Mouse (Mus musculus) myocyte (in vitro differentiated cells): Measurements from ENCODE around the gene Bbs10.

ENCODE experiments used
- CEBPB ChIP-seq: IDR thresholded peaks from 2 replicates; pipeline ENCODE4 v1.6.1; 2011; ENCODE audit warnings: mild to moderate bottlenecking, moderate library complexity; ENCODE audit not compliant: poor library complexity, insufficient read depth, severe bottlenecking
- MAX ChIP-seq: IDR thresholded peaks from one replicate; pipeline ENCODE4 v1.6.1; 2011; ENCODE audit warnings: low read depth, mild to moderate bottlenecking, control low read depth
- MYOD1 ChIP-seq, 3 experiments: IDR thresholded peaks; one replicate each; pipeline ENCODE4 v1.6.1; 2011; ENCODE audit warnings: control low read depth in 2 of 3, low read depth in 2 of 3, mild to moderate bottlenecking in 2 of 3, moderate library complexity in 1 of 3; ENCODE audit not compliant: insufficient read length in 2 of 3, control insufficient read depth in 1 of 3
- MYOG ChIP-seq, 3 experiments: IDR thresholded peaks; one replicate each; pipeline ENCODE4 v1.6.1; 2011; ENCODE audit warnings: control low read depth in 2 of 3, low read depth in 2 of 3, mild to moderate bottlenecking in 2 of 3; ENCODE audit not compliant: insufficient read length in 2 of 3, control insufficient read depth in 1 of 3, insufficient read depth in 1 of 3
- POLR2A ChIP-seq: IDR thresholded peaks from one replicate; pipeline ENCODE4 v1.6.1; 2011; ENCODE audit warnings: low read depth, mild to moderate bottlenecking, control low read depth, moderate library complexity; ENCODE audit not compliant: insufficient read length
- POLR2AphosphoS2 ChIP-seq: IDR thresholded peaks from one replicate; pipeline ENCODE4 v1.6.1; 2011; ENCODE audit warnings: low read depth, control low read depth; ENCODE audit not compliant: insufficient read length
- REST ChIP-seq: IDR thresholded peaks from one replicate; pipeline ENCODE4 v1.6.1; 2011; ENCODE audit warnings: mild to moderate bottlenecking, control low read depth, moderate library complexity; ENCODE audit not compliant: insufficient read depth, insufficient read length
- SRF ChIP-seq: IDR thresholded peaks from one replicate; pipeline ENCODE4 v1.6.1; 2011; ENCODE audit warnings: low read depth; ENCODE audit not compliant: control insufficient read depth, insufficient read length
- TCF12 ChIP-seq: IDR thresholded peaks from one replicate; pipeline ENCODE4 v1.6.1; 2011; ENCODE audit warnings: mild to moderate bottlenecking, control low read depth; ENCODE audit not compliant: poor library complexity, insufficient read depth, severe bottlenecking
- USF1 ChIP-seq: IDR thresholded peaks from one replicate; pipeline ENCODE4 v1.6.1; 2011; ENCODE audit warnings: low read depth, mild to moderate bottlenecking, control low read depth, moderate library complexity

DNA sequence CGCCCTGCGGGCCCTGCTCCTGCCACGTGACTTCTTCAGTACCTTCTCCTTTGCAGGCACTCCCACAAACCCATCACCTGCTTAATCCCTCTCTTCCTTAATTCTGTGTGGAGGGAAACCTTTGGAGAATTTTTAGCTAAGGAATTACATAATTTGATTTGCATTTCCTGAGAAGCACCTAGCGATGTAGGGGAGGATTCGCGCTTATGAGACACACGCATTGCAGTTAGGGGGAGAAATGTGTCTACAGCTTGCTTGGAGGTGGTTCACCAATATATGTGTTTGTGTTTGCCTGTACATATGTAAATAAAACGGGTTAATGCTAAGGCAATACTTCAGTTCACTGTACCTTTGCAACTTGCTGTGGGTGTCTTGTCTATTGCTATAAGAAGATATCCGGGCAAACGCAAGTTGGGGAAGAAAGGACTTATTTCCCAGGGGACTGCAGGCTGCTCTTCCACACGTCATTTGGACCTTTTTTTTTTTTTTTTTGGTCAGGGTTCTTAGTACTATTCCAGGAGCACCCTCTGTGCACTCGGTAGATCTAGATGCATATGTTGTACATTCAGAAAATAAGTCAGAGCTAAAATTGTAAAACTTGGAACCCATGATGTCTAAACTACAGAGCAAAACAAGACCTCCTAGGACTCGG is 10.5 kb downstream of the Bbs10 start:
- TF ChIP-seq POLR2A (no peak), MYOG (IDR thresholded peaks at IDR 0.05; ENCODE audit: control insufficient read depth in 1 of 3, insufficient read depth in 1 of 3, insufficient read length in 2 of 3, low read depth in 2 of 3) (no peak), USF1 (no peak), MAX (no peak), SRF (no peak), POLR2AphosphoS2 (no peak), MYOD1 (IDR thresholded peaks at IDR 0.05; ENCODE audit: control insufficient read depth in 1 of 3, insufficient read length in 2 of 3, low read depth in 2 of 3) (no peak), TCF12 (no peak), CEBPB (no peak), REST (no peak)
